Mouse (Mus musculus) CH12.LX (cell line): ENCODE results near the gene Hdac9.

Experiments used
- CTCF ChIP-seq, 2 experiments: IDR thresholded peaks in 1 of 2; conservative IDR thresholded peaks in 1 of 2; 2 replicates each; pipeline ENCODE4 v1.5.1; 2011 to 2012; ENCODE audit warnings: low read depth in 2 of 2, low read length in 2 of 2, improper control_type of control experiment in 1 of 2, inconsistent platforms in 1 of 2, mild to moderate bottlenecking in 1 of 2, moderate library complexity in 1 of 2
- PAX5 ChIP-seq: IDR thresholded peaks from 2 replicates; pipeline ENCODE4 v1.6.1; 2012; ENCODE audit warnings: low read length, inconsistent platforms, mixed read lengths
- POLR2A ChIP-seq: IDR thresholded peaks from 2 replicates; pipeline ENCODE4 v1.6.1; 2011; ENCODE audit warnings: low read depth, mild to moderate bottlenecking, improper control_type of control experiment, low read length
- UBTF ChIP-seq: IDR thresholded peaks from 2 replicates; pipeline ENCODE4 v1.6.1; 2012; ENCODE audit warnings: low read depth, mild to moderate bottlenecking, inconsistent platforms, low read length, improper control_type of control experiment, moderate library complexity

- TF ChIP-seq PAX5: no peak
- no peak for TF ChIP-seq POLR2A
- TF ChIP-seq CTCF (conservative IDR thresholded peaks at IDR 0.05 in 1 of 2, IDR thresholded peaks at IDR 0.05 in 1 of 2; ENCODE audit: low read depth in 2 of 2, low read length in 2 of 2): no peak
- no peak for TF ChIP-seq UBTF
Measured at GRCm38 (mm10) chr12:34398611-34399010, 518.3 kb downstream of the Hdac9 start.
